Mouse (Mus musculus): Measurements from ENCODE around the gene Ear2.
A peak's percentile ranks its signal among the peaks of the same experiment; 100 is the strongest.
"Not testable (repeated sequence)": the region's sequence is repeated elsewhere in the genome, so short reads cannot be mapped to it uniquely, and the experiment has no call there.

Ear2 gene

DNA sequence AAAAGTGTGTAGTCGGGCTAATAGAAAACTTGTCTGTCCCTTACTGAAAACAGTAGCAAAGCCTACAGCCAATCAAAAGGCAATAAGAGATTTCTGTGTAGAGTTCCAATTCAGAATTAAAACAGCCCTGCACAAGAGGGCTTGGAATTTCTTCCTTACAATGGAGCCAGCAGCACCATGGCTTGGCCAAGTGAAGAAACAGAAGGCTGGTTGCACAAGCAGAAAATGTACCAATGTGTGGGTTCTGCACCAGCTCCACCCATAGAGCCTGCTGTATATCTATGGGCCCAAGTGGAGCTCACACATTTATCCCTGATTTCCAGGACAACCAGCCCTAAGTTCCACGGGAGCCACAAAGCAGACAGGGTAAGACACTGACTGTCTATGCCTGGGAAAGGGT, at the start of gene Ear2:
Gene Ear2, plus strand, starts transcription at position 301 of the 400 bp plus-strand sequence.
- DNase-seq (ENCODE audit: low spot score in 2 of 2): not testable (repeated sequence)

DNA sequence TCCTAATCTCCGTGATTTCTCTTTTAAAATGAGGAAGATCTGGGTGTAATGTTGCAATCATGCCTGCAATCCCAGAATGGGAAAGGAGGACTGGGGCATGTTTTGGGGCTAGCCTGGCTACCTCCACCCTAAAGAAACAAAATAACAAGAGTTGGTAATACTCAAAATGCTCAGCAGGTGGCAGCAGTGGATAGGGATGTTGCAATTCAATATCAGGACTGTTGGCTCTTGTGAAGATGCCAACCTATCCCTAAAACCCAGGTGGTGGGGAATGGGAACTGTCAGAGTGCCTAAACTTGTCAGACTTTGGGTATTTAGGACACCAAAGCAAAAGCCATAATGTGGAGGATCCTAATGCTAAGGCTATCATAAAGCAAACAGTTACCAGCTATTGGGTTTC, 34.6 kb upstream of the Ear2 start:
- DNase-seq (ENCODE audit: low spot score in 2 of 2): peak in 1 of 2 experiments; percentile 0

DNA sequence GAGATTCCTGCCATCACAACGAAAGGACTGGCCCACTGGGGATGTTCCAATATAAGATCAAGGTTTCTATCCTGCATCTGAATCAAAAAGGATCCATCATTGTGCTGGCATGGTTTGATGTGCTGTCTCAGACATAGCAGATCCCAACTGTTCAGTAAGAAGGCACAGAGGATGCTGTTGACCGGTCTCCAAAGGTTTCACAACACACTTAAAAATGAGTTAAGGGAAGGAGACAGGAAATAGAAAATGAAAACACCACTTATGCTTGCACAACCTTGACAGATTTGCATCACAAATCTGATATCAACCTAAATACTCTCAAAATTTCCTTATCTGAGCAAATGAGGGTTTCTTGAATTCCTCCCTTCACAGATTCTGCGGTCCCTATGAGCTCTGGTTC, 31.9 kb upstream of the Ear2 start:
- DNase-seq (ENCODE audit: low spot score in 2 of 2): not testable (repeated sequence)

DNA sequence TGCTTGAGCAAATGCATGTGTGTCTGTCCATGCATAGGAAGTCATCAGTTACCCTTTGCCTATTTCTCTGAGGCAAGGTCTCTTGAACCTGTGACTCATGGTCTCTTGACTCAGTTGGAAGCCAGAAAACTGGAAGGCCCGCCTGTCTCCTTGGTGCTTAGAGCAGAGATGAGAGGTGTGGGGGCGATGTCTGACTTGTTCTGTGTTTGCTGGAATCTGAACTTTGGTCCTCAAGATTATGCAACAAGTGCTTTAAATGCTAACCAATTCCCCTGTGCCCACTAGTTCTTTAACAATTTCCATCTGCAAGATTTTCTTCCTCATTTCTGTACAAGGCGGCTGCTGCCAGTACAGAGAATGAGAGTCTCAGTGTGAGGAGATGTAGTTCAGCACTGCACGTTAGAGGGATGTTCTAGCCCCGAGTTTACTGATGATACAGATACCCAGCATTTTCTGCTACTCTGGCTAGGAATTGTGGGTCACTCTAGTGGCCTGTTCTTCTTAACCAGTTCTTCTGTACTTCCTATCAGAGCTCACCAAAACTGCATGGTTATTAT, 24.6 kb upstream of the Ear2 start:
- DNase-seq (ENCODE audit: low spot score in 2 of 2): not testable (repeated sequence)

DNA sequence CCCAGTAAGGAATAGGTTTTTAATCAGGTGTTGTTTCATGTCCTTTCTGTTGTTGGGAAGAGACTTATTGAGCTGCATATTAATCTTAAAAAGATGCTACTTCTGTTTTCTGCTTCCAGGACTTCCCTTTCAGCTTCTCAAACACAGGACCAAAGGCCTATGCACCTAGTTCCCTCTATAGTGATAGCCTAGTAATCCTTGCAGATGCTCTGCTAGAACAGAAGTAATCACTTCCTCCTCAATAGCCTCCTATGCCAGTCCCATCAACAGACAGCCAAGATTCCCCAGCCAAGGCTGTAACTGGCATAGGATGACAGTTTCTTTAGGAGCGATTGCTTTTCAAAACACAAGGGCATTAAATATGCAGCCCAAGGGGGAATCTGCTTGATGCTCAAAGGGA, 15.9 kb upstream of the Ear2 start:
- not testable (repeated sequence) for DNase-seq (ENCODE audit: low spot score in 2 of 2)

DNA sequence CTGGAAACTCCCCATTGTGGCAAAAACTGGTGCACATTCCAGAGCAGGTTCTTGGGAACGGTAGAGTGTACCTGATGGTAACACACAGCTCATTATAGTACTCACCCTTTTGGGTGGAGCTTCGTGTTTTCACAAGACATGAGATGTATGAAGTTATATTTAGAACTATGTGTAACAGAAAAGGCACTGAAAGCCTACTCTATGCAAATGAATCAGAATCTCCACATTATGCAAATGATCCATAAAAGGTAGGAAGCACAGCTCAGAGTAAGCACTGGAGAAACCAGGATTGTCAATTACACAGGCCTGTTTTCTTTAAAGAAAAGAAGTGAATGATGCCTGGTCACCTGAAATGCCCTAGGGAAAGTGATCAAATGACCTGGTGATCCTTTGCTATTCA, 14.9 kb upstream of the Ear2 start:
- DNase-seq (ENCODE audit: low spot score in 2 of 2): not testable (repeated sequence)

DNA sequence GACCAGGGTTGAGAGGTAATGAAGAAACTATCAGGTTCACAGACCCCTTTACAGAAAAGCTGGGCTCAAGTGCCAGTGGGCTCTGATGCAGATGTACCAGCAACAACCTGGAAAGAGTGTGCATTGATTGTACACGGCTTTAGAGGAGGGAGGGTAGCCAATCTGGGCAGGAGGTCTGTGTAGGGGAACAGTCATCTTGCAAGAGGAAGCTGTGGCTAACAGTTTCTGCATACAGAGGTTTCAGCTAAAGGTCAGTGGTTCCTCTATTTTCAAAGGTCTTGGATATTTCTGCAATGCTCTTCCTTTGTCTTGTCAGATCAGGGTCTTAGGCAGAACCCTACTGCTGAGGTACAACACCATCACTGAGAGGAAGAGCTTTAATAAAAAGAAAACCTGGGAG, 10.9 kb upstream of the Ear2 start:
- DNase-seq (ENCODE audit: low spot score in 2 of 2): not testable (repeated sequence)

DNA sequence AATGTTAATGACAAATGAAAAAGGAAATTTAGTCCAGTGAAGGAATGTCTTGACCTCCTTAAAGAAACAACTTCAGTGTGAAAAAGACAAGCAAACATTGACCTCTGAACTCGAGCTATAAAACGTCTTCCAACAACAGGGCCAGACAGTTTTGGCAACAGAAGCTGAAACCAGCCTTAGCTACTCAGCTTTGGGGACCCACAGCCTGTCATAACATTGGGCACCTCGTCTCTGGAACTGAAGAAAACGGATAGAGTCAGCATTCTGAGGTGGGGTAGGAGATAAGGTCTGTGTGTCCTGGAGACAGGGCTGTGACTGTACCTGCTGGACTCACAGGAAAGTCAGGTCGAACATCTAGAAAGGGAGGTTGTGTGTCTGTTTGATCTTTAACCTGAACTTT, 8.0 kb upstream of the Ear2 start:
- not testable (repeated sequence) for DNase-seq (ENCODE audit: low spot score in 2 of 2)

DNA sequence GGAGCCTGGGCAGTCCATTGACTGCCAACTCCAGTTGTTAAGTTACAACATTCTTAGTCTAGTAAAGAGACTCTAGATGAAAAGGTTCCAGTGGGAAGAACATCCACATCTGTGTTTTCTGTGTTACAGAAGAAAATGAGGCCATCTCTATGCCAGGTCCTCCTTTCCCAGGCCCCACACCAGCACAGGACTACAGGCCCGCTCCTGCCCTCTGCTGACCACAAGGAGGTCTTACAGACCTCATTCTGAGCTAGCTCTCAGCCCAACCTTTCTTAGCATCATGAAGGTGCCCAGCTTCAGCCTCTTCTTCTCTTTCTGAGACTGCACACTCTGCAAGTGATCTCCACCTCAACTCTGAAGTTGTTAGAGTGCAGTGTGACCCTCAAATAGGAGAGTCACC, 2.4 kb upstream of the Ear2 start:
- not testable (repeated sequence) for DNase-seq (ENCODE audit: low spot score in 2 of 2)

DNA sequence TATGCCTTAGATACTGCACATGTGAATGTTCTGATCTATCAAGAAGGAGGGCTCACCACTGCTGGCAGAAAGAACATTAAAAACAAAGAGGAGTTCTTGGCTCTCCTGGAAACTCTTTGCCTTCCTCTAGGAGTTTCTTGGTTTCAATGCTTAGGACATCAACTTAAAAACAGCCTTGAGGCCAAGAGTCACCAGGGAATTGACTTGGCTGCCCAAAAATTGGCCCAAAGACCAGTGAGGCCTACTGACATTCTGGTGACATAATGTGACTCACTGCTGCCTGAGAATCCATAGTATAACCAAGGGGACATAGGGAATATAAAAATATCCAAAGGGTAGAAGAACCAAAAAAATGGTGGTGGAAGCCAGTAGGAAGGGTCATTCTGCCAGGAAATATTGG, 8.5 kb downstream of the Ear2 start:
- DNase-seq (ENCODE audit: low spot score in 2 of 2): no peak

DNA sequence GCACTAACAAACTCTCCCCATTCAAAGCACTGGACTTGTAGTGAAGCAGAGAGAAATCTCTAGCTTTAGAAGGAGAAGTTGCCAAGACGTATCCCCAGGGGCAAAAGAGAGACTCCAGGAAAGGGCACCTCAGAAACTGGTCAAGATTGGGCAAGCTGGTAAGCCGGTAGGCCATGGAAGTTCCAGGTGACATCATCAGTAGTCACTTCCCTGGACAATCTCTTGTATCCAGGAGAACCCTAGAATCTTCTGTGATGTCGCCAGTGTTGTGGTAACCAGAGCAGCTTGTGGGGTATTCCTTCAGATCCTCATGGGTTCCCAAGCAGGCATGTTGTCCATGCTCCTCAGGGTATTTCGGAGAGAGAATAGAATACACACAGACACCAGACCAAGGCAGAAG, 21.1 kb downstream of the Ear2 start, which contains the start of gene Gm3327:
Gene Gm3327, plus strand, starts transcription at position 301 of the 400 bp plus-strand sequence.
- DNase-seq (ENCODE audit: low spot score in 2 of 2): not testable (repeated sequence)

Data from natural killer cell, adult 2 months (primary cell).